Mouse (Mus musculus): ENCODE data around the gene Crxos. TPM values are rescaled to one million over a fixed set of nuclear protein-coding genes. Genes with fewer than 3 reads are reported as not detected.

The Crxos gene
- total RNA-seq, 2 experiments from 2014 or later: 0.19 TPM; not detected in 1

Other genes with a start within 250 kb of the Crxos start
- gene Obox3, start 242.7 kb upstream of the Crxos start, total RNA-seq (2021): not detected
- not detected for gene Obox5, start 132.5 kb upstream of the Crxos start, total RNA-seq (2021)
- not detected for gene Obox6, start 42.9 kb upstream of the Crxos start, total RNA-seq (2021)
- gene Crx, start 2.6 kb upstream of the Crxos start, total RNA-seq (2021): not detected
- gene Selenow, start 39.8 kb downstream of the Crxos start, total RNA-seq (2021): 1,000 to 10,000 TPM; 1,080 TPM
- 100 to 1,000 TPM; 116 to 129 TPM for gene Nop53, start 63.5 kb downstream of the Crxos start, total RNA-seq (2021)
- gene Ehd2, start 85.0 kb downstream of the Crxos start, total RNA-seq (2021): 1 to 10 TPM; 4.5 to 6.1 TPM
- 10 to 100 TPM; 11.8 to 13.9 TPM for gene Bicra, start 165.3 kb downstream of the Crxos start, total RNA-seq (2021)
- under 1 TPM; 0.66 to 0.70 TPM for gene Zfp541, start 179.2 kb downstream of the Crxos start, total RNA-seq (2021)
- gene Napa, start 215.8 kb downstream of the Crxos start, total RNA-seq (2021): 100 to 1,000 TPM; 277 to 292 TPM
- gene Kptn, start 237.3 kb downstream of the Crxos start, total RNA-seq (2021): 10 to 100 TPM; 34.9 to 35.1 TPM
- gene Slc8a2, start 247.2 kb downstream of the Crxos start, total RNA-seq (2021): 100 to 1,000 TPM; 214 to 216 TPM

Data from left cerebral cortex, adult 18-20 months (tissue).